Mouse (Mus musculus) neural tube, embryonic 14.5 days (tissue): ENCODE results near the gene Lrrc8c. TPM values are rescaled to one million over a fixed set of nuclear protein-coding genes. Genes with fewer than 3 reads are reported as not detected.

Experiments used
- ATAC-seq: fragments of 200-750 bp; cut with Nextera tagmentation; 2 replicates; pipeline ENCODE4 v1.8.0; 2017; ENCODE audit warnings: low read depth, mild to moderate bottlenecking, moderate TSS enrichment, moderate library complexity
- H3K27ac ChIP-seq: fragments of 300-500 bp; sonication (generic); 2 replicates; pipeline ENCODE4 v1.5.1; 2014; ENCODE audit warnings: low read depth, mild to moderate bottlenecking, control low read depth, low read length, moderate library complexity, mixed read lengths
- H3K27me3 ChIP-seq: fragments of 300-500 bp; sonication (generic); 2 replicates; pipeline ENCODE4 v1.6.1; 2014; ENCODE audit warnings: low read length; ENCODE audit not compliant: control insufficient read depth, insufficient read depth
- H3K36me3 ChIP-seq: fragments of 300-500 bp; sonication (generic); 2 replicates; pipeline ENCODE4 v1.6.1; 2014; ENCODE audit warnings: low read length, mixed read lengths; ENCODE audit not compliant: control insufficient read depth, insufficient read depth
- H3K4me1 ChIP-seq: fragments of 300-500 bp; sonication (generic); 2 replicates; pipeline ENCODE4 v1.6.1; 2014; ENCODE audit warnings: low read length; ENCODE audit not compliant: control insufficient read depth, insufficient read depth
- H3K4me2 ChIP-seq: fragments of 300-500 bp; sonication (generic); 2 replicates; pipeline ENCODE4 v1.6.1; 2014; ENCODE audit warnings: mild to moderate bottlenecking, low read depth, low read length, control low read depth
- H3K4me3 ChIP-seq: fragments of 300-500 bp; sonication (generic); 2 replicates; pipeline ENCODE4 v1.5.1; 2014; ENCODE audit warnings: low read depth, low read length, control low read depth, mixed read lengths
- H3K9ac ChIP-seq: fragments of 300-500 bp; sonication (generic); replicated peaks from 2 replicates; pipeline ENCODE4 v1.6.1; 2014; ENCODE audit warnings: low read depth, mild to moderate bottlenecking, control low read depth, low read length, mixed read lengths
- H3K9me3 ChIP-seq: fragments of 300-500 bp; sonication (generic); 2 replicates; pipeline ENCODE4 v1.6.1; 2016; ENCODE audit warnings: low read length; ENCODE audit not compliant: control insufficient read depth
- WGBS: fragments of 180-500 bp; shearing (Covaris S2); extraction: QIAGEN DNeasy Blood & Tissue Kit; methylation state at CpG from one replicate; pipeline ENCODE4 v1.1.7; 2014; 5-methylcytosine and 5-hydroxymethylcytosine counted together
- polyA plus RNA-seq: library from polyadenylated mRNA; unstranded; fragments of >200 nt; fragmentation: Nextera tagmentation; extraction: Ambion mirVana; gene quantifications from 2 replicates; pipeline ENCODE4 v1.2.1, GENCODE M21; 2014

Gene Lrrc8c
- polyA plus RNA-seq, 1 experiment from 2014 or later = 14.2 TPM

- ATAC-seq = peak; percentile 53; the same call in 1 of the 2 replicates
- H3K4me2 ChIP-seq = no peak overlapping the region
- no peak overlapping the region for H3K4me3 ChIP-seq
- no peaks in the 10 kb centered on the region for H3K4me1 ChIP-seq
- no peaks in the 10 kb centered on the region for H3K36me3 ChIP-seq
- H3K9ac ChIP-seq = no peak overlapping the region
- H3K27me3 ChIP-seq = no peaks in the 10 kb centered on the region
- 75% methylated on average over 12 of the region's 12 CpGs for WGBS
- H3K27ac ChIP-seq = no peak overlapping the region
- no peaks in the 10 kb centered on the region for H3K9me3 ChIP-seq
Observed at GRCm38 (mm10) chr5:105655100-105655734, 136.0 kb downstream of the Lrrc8c start.

DNA sequence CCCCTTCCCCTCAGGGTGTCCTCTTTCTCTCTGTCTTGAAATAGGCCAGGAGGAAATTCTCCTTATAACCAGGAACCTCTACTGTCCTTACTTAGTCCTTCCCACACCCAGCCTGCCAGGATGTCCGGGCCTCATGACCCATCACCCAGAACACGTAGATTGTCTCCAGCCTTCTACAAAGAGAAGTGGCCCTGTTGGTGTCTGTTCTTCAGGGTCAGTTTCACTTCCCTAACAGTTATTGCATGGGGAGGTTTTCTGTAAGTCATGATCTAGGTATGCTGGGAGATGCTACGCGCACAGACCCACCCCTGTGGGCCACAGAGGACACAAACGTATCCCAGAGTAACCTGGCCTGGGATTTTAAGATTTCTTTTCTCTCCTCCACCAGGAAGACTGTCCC, 142.7 kb downstream of the Lrrc8c start:
- Histone ChIP-seq H3K4me2 (no peak overlapping the region), H3K36me3 (no peaks in the 10 kb centered on the region), H3K27ac (no peak overlapping the region), H3K4me1 (no peaks in the 10 kb centered on the region), H3K4me3 (no peak overlapping the region), H3K9me3 (no peaks in the 10 kb centered on the region), H3K27me3 (no peaks in the 10 kb centered on the region), H3K9ac (no peak overlapping the region)
- ATAC-seq = no peak
- 89% methylated on average over 5 of the region's 5 CpGs for WGBS

Other genes starting within 250 kb of the Lrrc8c start
- 0.06 TPM in 1 of 2 replicates, not detected in the other for gene Gm43302, start 225.7 kb upstream of the Lrrc8c start, polyA plus RNA-seq
- 0.19 and 5.4 TPM in 2 replicates for gene Gbp6, start 225.7 kb upstream of the Lrrc8c start, polyA plus RNA-seq
- gene Lrrc8b, start 103.6 kb upstream of the Lrrc8c start, polyA plus RNA-seq = 22.9 and 25.4 TPM in 2 replicates
- 35.7 and 44.3 TPM in 2 replicates for gene Lrrc8d, start 180.6 kb downstream of the Lrrc8c start, polyA plus RNA-seq